Mouse (Mus musculus) limb, embryonic 14.5 days (tissue): ENCODE measurements around the gene Hoxb4. TPM values are rescaled to one million over a fixed set of nuclear protein-coding genes. Genes with fewer than 3 reads are reported as not detected.

ENCODE experiments used
- ATAC-seq: fragments of 200-750 bp; cut with Nextera tagmentation; 2 replicates; pipeline ENCODE4 v1.8.0; 2017; ENCODE audit warnings: low read depth, moderate number of reproducible peaks, moderate TSS enrichment; ENCODE audit not compliant: low FRiP score
- DNase-seq: peaks from one replicate; pipeline ENCODE4 v3.0.0-alpha.2; 2015; ENCODE audit warnings: low spot score
- H3K27ac ChIP-seq: fragments of 300-500 bp; sonication (generic); replicated peaks from 2 replicates; pipeline ENCODE4 v1.5.1; 2014; ENCODE audit warnings: low read depth, mild to moderate bottlenecking, low read length, moderate library complexity, mixed read lengths
- H3K27me3 ChIP-seq: fragments of 300-500 bp; sonication (generic); 2 replicates; pipeline ENCODE4 v1.6.1; 2014; ENCODE audit warnings: low read length, mixed read lengths; ENCODE audit not compliant: control insufficient read depth, insufficient read depth
- H3K36me3 ChIP-seq: fragments of 300-500 bp; sonication (generic); 2 replicates; pipeline ENCODE4 v1.6.1; 2014; ENCODE audit warnings: mild to moderate bottlenecking, low read length, moderate library complexity, mixed read lengths; ENCODE audit not compliant: control insufficient read depth, insufficient read depth
- H3K4me1 ChIP-seq: fragments of 300-500 bp; sonication (generic); 2 replicates; pipeline ENCODE4 v1.6.1; 2014; ENCODE audit warnings: antibody characterized with exemption, low read length, mixed read lengths; ENCODE audit not compliant: control insufficient read depth, insufficient read depth
- H3K4me2 ChIP-seq: fragments of 300-500 bp; sonication (generic); replicated peaks from 2 replicates; pipeline ENCODE4 v1.6.1; 2014; ENCODE audit warnings: low read depth, mild to moderate bottlenecking, low read length, moderate library complexity; ENCODE audit not compliant: severe bottlenecking
- H3K4me3 ChIP-seq: fragments of 300-500 bp; sonication (generic); replicated peaks from 2 replicates; pipeline ENCODE4 v1.5.1; 2014; ENCODE audit warnings: low read length
- H3K9ac ChIP-seq: fragments of 300-500 bp; sonication (generic); 2 replicates; pipeline ENCODE4 v1.6.1; 2014; ENCODE audit warnings: mild to moderate bottlenecking, low read depth, low read length, moderate library complexity; ENCODE audit not compliant: severe bottlenecking
- H3K9me3 ChIP-seq: fragments of 300-500 bp; sonication (generic); 2 replicates; pipeline ENCODE4 v1.6.1; 2016; ENCODE audit warnings: low read length; ENCODE audit not compliant: control insufficient read depth
- POLR2A ChIP-seq: fragments of 200-500 bp; IDR thresholded peaks from 2 replicates; pipeline ENCODE4 v1.8.0; 2012; ENCODE audit warnings: inconsistent platforms, mild to moderate bottlenecking, moderate library complexity, borderline replicate concordance; ENCODE audit not compliant: insufficient read depth, insufficient read length; ENCODE audit errors: extremely low read depth
- WGBS: fragments of 180-500 bp; shearing (Covaris S2); extraction: QIAGEN DNeasy Blood & Tissue Kit; methylation state at CpG from one replicate; pipeline ENCODE4 v1.1.7; 2014; 5-methylcytosine and 5-hydroxymethylcytosine counted together
- polyA plus RNA-seq, 2 experiments: library from polyadenylated mRNA; depleted of rRNA in 1 of 2; stranded (reverse) in 1 of 2; unstranded in 1 of 2; fragments of >200 nt; fragmentation: Nextera tagmentation in 1 of 2; extraction: Ambion mirVana in 1 of 2; gene quantifications; 2 replicates each; pipeline versions ENCODE4 v1.2.1 to v1.2.3; 2012 to 2014

Gene Hoxb4
- polyA plus RNA-seq, 2 experiments = 0.17 to 2.3 TPM

DNA sequence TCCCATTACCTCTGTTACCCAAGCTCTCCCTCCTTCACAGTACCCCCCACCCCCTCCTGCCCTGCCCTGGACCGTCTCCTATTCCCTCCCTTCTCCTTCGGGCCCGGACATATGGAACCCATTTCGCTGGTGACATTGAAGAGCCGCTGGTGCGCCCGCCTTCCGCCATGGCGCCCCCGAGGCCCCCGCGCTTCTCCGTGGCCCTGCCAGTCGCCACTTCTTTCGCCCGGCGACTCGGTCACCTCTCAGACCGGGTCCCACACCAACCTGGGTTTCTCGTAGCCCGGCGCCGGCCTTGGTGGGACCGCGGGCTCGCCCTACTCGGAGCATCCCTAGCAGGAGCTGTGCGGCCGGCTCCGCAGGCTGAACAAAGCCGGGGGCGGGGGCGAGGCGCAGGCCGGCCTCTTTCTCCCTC is 14.6 kb downstream of the Hoxb4 start:
- Histone ChIP-seq H3K4me1 (no peaks in the 10 kb centered on the region), H3K9me3 (no peaks in the 10 kb centered on the region), H3K4me2 (peak overlapping the region; percentile 37), H3K4me3 (peak overlapping the region; percentile 22), H3K27me3 (peaks cover 98% of the 10 kb centered on the region), H3K27ac (no peak overlapping the region), H3K36me3 (no peaks in the 10 kb centered on the region), H3K9ac (peak overlapping the region; percentile 31; the same call in 1 of the 2 replicates)
- 3% methylated on average over 35 of the region's 35 CpGs for WGBS
- no peak for TF ChIP-seq POLR2A
- ATAC-seq = no peak
- no peak for DNase-seq

DNA sequence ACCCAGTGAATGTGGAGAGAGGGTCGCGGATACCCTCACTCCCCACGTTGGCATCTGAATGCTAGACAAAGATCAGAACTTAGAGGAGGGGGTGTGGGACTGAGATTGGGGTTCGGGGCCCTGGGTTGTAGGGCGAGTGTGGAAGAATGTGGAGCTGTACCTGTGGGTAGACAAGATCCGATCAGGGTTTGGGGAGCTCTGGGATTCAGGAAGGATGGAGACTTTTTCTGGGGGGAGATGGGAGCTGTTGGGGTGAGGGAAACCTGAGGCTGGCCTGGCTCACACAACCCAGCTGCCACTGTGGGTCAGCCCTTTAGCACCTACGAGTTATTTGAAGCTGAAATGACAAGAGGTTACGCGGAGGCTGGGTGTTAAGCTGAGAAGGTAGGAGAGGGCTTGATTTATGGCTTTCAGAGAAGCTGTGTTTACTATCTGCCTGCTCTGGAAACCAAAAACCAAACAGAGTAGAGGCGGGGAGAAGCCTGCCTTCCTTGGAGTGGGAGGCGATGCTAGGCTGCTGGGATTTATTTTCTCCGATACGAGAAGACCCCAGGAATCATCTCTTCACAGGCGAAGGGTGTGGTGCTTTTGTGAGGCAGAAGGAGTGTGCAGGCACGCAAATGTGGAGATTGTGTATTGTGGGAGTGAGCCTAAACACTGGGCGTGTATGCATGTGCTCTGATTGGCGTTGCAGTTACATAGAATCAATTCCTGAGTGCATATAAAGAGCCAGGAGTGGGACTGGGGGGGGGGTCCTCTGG is 15.4 kb downstream of the Hoxb4 start:
- no peaks in the 10 kb centered on the region for H3K9me3 ChIP-seq
- no peak for DNase-seq
- 12% methylated on average over 17 of the region's 17 CpGs for WGBS
- H3K27me3 ChIP-seq = peaks cover 98% of the 10 kb centered on the region
- peak overlapping the region; percentile 37 for H3K4me2 ChIP-seq
- H3K4me3 ChIP-seq = peak overlapping the region; percentile 22
- no peaks in the 10 kb centered on the region for H3K36me3 ChIP-seq
- no peak overlapping the region for H3K27ac ChIP-seq
- ATAC-seq = no peak
- no peak for TF ChIP-seq POLR2A
- peak overlapping the region; percentile 31; the same call in 1 of the 2 replicates for H3K9ac ChIP-seq
- no peaks in the 10 kb centered on the region for H3K4me1 ChIP-seq

DNA sequence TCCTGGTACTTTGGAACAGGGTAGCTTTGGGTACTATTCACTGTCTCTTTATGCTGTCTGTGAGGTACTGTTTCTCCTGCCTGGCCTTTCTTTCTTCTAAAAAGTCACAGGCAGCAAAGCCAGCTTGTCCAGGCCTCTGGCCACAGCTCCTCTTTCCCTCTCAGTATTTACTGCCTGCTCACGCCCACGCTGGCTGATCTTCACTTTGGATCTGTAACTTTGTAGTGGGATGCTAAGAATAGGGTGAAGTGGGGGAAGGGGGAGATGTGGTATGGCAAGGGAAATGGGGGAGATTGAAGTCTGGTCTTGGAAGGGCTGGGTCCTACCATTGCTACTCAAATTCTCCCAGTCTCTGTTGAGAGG is 15.9 kb downstream of the Hoxb4 start:
- ATAC-seq = no peak

DNA sequence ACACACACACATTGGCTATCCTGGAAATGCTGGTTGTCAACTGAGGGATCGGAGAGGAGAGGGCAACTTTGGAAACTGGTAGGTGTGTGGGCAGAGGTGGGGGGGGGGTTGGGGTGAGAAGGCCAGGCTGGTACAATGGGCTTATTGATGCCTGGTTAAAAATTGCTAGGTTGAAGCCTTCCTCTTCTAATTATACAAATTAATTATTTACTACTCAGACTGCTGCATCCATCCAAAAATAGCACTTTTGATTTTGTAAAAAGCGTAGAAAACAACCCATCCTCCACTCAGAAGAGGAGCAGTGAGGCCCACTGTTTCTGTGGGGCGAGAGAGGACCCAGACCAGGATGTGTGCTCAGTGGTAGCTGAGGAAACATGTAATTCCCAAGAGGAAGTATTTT is 16.9 kb downstream of the Hoxb4 start:
- ATAC-seq = no peak
- no peak for DNase-seq
- Histone ChIP-seq H3K27me3 (peaks cover 100% of the 10 kb centered on the region), H3K4me2 (no peak overlapping the region), H3K36me3 (no peaks in the 10 kb centered on the region), H3K9ac (no peak overlapping the region), H3K4me1 (no peaks in the 10 kb centered on the region), H3K27ac (no peak overlapping the region), H3K4me3 (no peak overlapping the region), H3K9me3 (no peaks in the 10 kb centered on the region)
- WGBS = 55% methylated on average over 3 of the region's 3 CpGs
- no peak for TF ChIP-seq POLR2A

More for the DNA sequence above, 15.9 kb downstream of the Hoxb4 start:
- H3K4me2 ChIP-seq = no peak overlapping the region
- no peak overlapping the region for H3K9ac ChIP-seq
- H3K4me1 ChIP-seq = no peaks in the 10 kb centered on the region
- H3K27ac ChIP-seq = no peak overlapping the region
- no peak for TF ChIP-seq POLR2A
- no peak overlapping the region; the same call in 1 of the 2 replicates for H3K4me3 ChIP-seq
- H3K9me3 ChIP-seq = no peaks in the 10 kb centered on the region
- H3K36me3 ChIP-seq = no peaks in the 10 kb centered on the region
- DNase-seq = no peak
- peaks cover 99% of the 10 kb centered on the region for H3K27me3 ChIP-seq
- WGBS = 13% methylated on average over 2 of the region's 2 CpGs

DNA sequence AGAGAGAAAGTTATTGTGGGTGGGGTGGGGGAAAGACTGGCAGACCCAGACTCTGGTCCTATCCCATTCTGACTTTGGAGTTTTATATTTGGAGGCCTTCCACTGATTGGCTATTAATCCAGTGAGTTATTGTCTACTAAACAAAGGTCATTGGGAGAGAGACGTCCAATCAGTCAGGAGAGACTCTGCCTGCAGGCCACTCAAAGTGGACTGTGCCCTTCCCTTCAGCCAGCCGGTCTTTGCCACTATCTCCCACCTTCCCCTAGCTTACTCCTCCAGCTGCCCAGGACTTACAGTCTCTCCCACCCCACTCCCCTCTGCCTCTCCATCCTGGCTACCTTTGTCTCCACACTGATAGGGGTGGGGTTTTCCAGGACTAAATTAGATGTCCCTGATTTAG is 18.5 kb downstream of the Hoxb4 start:
- 10% methylated on average over 2 of the region's 2 CpGs for WGBS

More for the DNA sequence above, 18.5 kb downstream of the Hoxb4 start:
- ATAC-seq (no peak), DNase-seq (no peak)
- no peak overlapping the region for H3K4me2 ChIP-seq
- H3K27me3 ChIP-seq = peaks cover 100% of the 10 kb centered on the region
- H3K9me3 ChIP-seq = no peaks in the 10 kb centered on the region
- no peak overlapping the region for H3K27ac ChIP-seq
- H3K9ac ChIP-seq = no peak overlapping the region
- TF ChIP-seq POLR2A = no peak
- H3K4me3 ChIP-seq = no peak overlapping the region
- H3K4me1 ChIP-seq = no peaks in the 10 kb centered on the region
- no peaks in the 10 kb centered on the region for H3K36me3 ChIP-seq
